Mouse (Mus musculus) monocyte, adult 2 months (primary cell): Measurements from ENCODE around the gene Ndufa4l2.

Source experiments
- DNase-seq, 2 experiments: peaks; one replicate each; pipeline ENCODE4 v3.0.0; 2022; ENCODE audit warnings: low spot score in 2 of 2, low read depth in 1 of 2

Ndufa4l2 gene

GRCm38 (mm10) chr10:127514764-127515163 is at the start of gene Ndufa4l2:
Gene Ndufa4l2 (plus strand): TSS chr10:127514967.
- DNase-seq, result no peak

DNA sequence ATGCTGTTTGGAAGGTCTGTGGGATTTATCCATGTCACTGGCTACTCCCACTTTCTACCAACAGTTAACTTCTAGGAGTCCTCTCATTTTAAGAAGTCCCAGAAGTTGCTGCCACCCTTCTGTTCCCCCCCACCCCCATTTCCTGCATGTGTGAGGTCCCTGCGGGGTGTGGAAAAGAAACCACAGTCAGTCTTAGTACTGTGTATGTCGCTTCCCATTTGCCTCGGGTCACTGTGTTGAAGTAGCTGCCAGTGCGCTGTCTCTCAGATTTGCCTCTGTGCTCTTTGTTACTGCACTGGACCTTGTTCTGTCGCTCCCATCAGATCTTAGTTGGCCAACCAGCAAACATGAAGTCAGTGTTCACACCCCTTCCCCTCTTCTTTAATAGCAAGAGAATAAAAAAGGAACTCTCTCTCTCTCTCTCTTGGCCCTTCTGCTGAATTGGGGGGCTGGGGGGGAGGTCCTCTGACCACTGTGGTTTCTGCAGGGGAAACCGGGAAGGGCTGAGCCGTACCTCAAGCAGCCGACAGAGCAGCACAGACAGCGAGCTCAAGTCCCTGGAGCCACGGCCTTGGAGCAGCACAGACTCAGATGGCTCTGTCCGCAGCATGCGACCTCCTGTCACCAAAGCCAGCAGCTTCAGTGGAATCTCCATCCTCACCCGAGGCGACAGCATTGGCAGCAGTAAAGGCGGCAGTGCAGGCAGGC is 43.3 kb upstream of the Ndufa4l2 start:
- DNase-seq, result no peak

GRCm38 (mm10) chr10:127472722-127473121 is 42.0 kb upstream of the Ndufa4l2 start:
- no peak for DNase-seq

GRCm38 (mm10) chr10:127475175-127475574 is 39.6 kb upstream of the Ndufa4l2 start:
- DNase-seq, result no peak

DNA sequence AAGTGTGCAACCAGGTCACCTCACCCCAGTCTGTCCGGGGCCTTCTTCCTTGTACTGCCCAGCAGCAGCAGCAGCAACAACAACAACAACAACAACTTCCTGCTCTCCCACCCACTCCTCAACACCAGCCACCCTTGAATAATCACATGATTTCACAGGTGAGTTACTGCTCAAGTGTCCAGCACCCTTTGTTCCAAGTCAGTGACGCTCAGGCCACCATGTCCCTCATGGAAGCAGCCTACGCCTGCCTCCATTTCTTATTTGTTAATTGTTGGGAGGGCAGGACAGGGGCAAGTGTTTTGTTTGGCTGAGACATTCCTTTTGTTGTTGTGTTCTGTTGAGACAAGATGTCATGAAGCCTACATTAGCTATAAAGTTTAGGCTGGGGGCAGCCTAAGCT is 38.2 kb upstream of the Ndufa4l2 start:
- no peak for DNase-seq

- no peak for DNase-seq
Measured at GRCm38 (mm10) chr10:127477301-127477700, 37.5 kb upstream of the Ndufa4l2 start.

GRCm38 (mm10) chr10:127479131-127479530 is 35.6 kb upstream of the Ndufa4l2 start:
- DNase-seq, result no peak

GRCm38 (mm10) chr10:127480833-127481813 is 33.6 kb upstream of the Ndufa4l2 start:
- DNase-seq, result peak; percentile 61 to 63

- DNase-seq, result no peak
Measured at GRCm38 (mm10) chr10:127485235-127485634, 29.5 kb upstream of the Ndufa4l2 start.

- no peak for DNase-seq
Measured at GRCm38 (mm10) chr10:127488856-127489255, 25.9 kb upstream of the Ndufa4l2 start.

DNA sequence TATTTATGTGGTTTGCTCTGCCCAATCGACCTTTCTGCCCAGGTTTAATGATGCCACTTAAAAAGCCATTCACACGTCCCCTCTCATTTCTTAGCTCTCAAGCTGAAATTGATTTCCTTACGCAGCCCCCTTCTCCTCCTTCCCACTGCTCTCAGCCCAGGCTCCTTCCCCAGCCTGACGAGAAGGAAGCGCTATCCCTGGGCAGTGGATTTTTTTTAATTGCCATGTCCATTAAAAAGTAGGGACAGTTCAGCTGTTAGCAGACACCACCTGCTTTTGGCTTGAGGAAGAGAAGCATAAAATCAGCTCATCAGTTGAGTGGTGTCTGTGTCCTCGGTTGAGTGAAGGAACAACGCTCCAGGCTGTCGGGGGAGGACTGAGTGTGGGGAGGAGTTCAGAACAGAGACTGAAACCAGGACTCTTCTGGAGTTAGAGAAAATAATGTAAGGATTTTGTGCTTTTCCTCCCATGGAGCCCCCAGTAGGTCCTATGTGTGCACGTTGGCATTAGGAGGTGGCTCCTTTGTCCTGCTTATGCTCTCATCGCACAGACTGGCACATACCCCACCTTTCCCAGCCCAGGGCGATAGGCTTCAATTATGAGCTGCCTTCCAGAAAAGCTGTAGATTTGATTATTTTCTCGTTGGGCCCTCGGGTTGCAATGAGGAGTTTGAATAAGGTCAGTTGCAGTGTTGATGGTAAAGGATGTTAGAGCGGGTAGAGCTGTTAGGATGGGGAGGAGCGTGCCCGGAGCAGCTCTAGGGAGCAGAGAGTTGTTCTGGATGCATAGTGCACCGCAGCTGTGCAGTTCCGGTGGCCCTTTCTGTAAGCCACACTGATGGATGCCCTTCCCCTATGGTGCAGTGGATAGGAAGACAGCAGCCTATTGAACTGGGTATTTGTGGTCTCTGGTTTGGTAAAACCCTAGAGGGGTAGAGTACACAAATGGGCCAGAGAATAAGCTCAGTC is 24.3 kb upstream of the Ndufa4l2 start:
- DNase-seq, result no peak

GRCm38 (mm10) chr10:127491128-127491512 is 23.6 kb upstream of the Ndufa4l2 start:
- DNase-seq, result no peak

DNA sequence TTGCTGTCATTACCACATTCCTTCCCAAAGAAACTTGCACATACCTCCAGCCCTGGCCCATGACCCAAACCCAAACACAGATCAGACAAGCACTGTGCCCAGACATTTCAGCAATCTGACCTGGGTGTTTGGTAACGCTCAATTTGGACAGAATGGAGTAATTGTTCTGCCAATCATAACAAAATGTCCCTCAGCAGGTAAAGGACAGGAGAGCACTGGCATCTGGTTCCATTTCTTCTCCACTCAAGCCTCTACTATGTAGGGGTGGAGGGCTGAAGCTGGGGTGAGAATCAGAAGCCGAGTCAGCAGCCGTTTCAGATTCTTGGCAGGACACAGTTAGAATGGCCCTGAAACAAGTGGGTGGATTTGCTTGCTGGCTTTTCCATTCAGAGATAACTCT is 22.6 kb upstream of the Ndufa4l2 start:
- no peak for DNase-seq

GRCm38 (mm10) chr10:127496156-127496555 is 18.6 kb upstream of the Ndufa4l2 start:
- no peak for DNase-seq

GRCm38 (mm10) chr10:127499516-127499915 is 15.3 kb upstream of the Ndufa4l2 start:
- no peak for DNase-seq

GRCm38 (mm10) chr10:127500042-127500441 is 14.7 kb upstream of the Ndufa4l2 start:
- DNase-seq, result no peak

GRCm38 (mm10) chr10:127500894-127501893 is 13.6 kb upstream of the Ndufa4l2 start, which contains the start of gene Stac3:
Gene Stac3 (plus strand): TSS chr10:127501686.
- no peak for DNase-seq

- peak; percentile 43 to 61 for DNase-seq
Measured at GRCm38 (mm10) chr10:127508239-127508638, 6.5 kb upstream of the Ndufa4l2 start.

GRCm38 (mm10) chr10:127509051-127509836 is 5.5 kb upstream of the Ndufa4l2 start:
- DNase-seq, result peak; percentile 35 to 71
